Mouse (Mus musculus): Measurements from ENCODE around the gene Tmem51.

- TF ChIP-seq POLR2A (IDR thresholded peaks at IDR 0.05; ENCODE audit: borderline replicate concordance, insufficient read depth, low read length): no peak
- TF ChIP-seq CTCF (IDR thresholded peaks at IDR 0.05; ENCODE audit: borderline replicate concordance, insufficient read depth, low read depth, low read length): no peak
Measured at GRCm38 (mm10) chr4:142054580-142054979, 29.5 kb downstream of the Tmem51 start.
